Mouse (Mus musculus) embryo, embryonic 10.5 days (tissue): ENCODE results near the gene Utp3.
"Not testable (repeated sequence)": the region's sequence is repeated elsewhere in the genome, so short reads cannot be mapped to it uniquely, and the experiment has no call there.

Source experiments
- DNase-seq: peaks from one replicate; pipeline ENCODE4 v3.0.0-alpha.2; 2015; ENCODE audit warnings: low spot score

Utp3 gene

GRCm38 (mm10) chr5:88554086-88554886 lies at the start of gene Utp3:
TSS of gene Utp3 (plus strand) at chr5:88554462.
- peak; percentile 100 for DNase-seq

GRCm38 (mm10) chr5:88508555-88508954 lies 45.7 kb upstream of the Utp3 start:
- no peak for DNase-seq

DNA sequence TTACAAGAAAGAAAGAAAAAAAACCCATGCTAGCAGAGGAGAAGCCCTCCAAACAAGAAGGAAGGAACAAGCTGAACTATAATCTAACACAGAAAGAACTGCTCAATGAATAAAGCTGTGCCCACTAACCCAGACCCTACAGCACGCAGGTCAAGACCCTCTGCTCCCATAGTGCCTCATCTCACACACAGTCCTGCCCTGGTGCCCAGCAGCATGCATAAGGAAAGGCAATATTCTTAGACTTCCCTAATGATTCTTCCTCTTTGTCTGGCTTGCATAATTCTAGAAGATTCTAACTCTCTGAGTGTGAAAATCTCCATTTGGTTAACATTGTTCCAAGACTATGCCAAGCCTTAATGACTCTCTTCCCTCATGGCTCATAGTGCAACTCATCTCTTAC lies 45.3 kb upstream of the Utp3 start:
- no peak for DNase-seq

GRCm38 (mm10) chr5:88519232-88519631 lies 35.0 kb upstream of the Utp3 start:
- peak; percentile 73 for DNase-seq

DNA sequence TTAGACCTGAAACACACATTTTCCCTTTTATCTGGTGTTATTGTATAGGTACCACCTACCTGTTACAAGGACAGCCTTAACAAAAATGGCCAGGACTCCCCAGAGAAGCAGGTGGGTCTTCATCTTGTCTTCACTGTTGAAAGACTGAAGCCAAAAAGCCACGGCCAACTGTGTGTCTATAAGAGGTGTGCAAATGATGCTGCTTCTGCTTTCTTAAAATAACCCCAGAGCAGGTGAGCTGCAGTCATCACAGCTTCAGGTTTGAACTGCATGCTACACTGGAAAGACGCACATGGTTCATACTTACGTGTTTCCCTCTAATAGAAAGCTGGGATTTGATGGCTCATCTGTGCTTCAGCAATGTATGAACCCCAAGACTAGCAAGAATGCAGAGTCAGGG lies 26.6 kb upstream of the Utp3 start, which contains the start of gene Jchain:
Jchain (minus strand) TSS at position 235 of the 400 bp plus-strand sequence.
- no peak for DNase-seq

DNA sequence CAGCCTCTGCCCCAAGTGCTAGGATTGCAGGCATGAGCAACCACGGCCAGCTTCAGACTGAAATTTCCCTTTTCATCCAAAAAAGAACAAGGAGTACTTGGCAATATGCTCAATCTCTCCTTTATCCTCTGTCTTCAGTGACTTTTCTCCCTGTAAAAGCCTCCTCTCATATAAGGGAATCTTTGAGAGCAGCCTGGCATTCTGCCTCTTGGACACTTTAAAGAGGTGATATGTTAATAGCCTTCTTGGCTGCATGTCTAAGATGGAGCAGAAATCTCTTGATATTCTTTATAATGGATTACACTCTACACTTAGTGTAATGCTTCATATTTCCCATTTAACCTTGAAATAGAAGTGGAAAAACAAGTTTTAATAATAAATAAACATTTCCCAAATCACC lies 23.4 kb upstream of the Utp3 start:
- no peak for DNase-seq

DNA sequence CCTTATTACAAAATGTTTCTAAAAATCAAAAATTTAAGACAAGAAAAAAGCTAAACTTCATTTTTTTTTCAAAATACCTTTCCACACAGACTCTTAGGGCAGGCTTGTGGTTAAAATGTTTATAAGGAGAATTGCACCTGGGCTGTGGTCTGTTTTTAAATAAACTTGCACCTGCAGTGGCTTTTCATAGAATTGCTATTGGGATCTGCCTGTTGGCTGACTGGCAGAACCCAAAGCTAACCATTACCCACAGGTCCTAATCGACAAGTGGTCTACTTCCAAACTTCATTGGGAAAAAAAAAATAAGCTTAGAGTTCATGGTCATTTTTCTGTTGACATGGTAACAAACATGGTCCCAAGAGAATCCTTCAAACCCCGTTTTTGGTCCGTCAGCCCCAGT lies 19.6 kb upstream of the Utp3 start:
- no peak for DNase-seq

- DNase-seq = no peak
Measured at GRCm38 (mm10) chr5:88540845-88541244, 13.4 kb upstream of the Utp3 start.

DNA sequence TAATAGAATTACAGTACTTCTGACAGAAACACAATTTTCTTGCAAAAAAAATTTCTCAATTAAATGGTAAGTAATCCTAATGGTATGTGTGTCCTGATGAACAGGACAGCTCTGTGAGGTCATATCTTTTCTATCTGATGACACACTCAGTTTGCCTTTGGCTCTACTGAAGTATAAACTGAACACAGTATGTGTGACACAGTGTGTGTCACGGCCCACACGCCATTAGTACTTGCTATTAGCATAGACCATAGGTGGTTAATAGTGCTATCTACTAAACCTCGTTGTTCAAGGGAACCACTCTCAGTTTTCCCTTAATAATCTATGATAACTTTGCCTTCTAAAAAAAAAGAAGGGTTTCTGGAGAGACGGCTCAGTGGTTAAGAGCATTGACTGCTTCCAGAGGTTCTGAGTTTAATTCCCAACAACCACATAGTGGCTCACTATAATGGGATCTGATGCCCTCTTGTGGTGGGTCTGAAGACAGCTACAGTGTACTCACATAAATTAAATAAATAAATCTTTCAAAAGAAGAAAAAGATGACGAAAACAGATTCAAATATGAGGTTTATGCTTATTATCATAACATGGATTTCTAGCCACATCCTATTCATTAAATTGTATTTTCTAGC lies 11.5 kb upstream of the Utp3 start:
- DNase-seq = peak; percentile 68

DNA sequence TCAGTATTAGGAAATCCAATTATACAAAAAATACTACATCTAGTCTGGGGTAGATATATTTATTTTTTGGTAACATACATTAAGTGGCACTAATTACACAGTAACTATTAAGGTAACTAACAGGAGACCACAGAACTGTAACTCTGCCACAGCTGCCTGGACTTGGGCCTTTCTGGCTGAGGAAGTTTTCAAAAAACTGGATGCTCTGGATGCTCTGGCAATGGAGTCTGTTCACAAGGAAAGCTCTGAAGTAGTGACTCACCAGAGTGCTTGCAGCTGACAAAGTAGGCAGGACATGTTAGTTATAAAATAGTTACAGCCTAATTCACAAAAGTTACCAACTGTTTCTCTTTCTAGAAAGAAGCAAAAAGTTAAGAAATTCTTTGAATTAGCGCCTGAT lies 9.9 kb upstream of the Utp3 start:
- not testable (repeated sequence) for DNase-seq

DNA sequence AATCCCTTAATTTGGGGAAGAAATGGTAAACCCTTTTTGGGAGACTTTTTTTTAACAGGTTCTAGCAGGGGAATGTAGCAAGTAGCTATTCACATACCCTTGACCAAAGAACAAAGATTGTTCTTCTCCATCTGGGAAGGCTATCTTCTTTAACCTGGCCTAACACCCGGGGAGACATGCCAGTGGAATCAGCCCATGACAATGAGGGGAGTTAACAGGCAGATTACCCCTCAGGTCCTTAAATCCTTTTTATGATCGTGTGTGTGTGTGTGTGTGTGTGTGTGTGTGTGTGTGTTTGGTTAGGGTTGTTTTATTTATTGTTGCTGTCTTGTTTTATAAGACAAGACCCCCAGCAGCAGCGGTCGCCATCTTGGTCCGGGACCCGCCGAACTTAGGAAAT lies 8.7 kb upstream of the Utp3 start:
- DNase-seq = no peak

DNA sequence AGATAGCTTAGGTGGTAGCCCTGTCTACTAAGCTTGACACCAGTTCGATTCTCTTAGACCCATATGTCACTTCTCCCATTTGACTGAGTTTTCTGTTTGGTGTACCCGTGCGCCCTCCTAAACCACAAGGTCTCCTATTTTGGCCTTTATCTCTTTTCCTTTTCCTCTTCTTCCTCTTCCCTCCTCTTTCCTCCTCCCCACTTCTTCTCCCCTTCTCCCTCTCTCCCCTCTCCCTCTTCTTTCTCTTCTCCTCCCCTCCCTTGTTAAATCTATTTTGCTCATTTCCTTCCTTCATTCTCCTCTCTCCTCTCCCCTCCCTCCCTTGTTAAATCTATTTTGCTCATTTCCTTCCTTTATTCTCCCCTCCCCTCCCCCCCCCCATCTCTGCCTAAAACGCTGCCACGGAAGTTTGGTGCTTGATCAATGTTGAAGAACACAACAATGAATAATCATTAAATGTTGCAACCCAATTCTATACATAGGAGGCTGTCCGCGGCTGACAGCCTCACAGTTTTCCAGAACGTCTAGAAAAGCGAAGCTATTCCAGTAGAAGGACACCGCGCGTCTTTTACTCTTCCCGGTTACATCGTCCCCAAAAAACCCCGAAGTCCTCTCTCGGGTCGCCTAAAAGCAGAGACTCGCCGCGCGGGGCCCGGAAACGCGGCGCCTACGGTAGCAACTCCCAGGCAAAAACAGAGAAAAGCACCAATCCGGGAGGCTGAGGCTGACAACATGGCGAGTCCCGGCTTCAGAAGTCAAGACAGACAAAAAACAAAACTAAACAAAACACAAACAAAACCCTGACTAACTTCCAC lies 784 bp upstream of the Utp3 start:
- DNase-seq = peak; percentile 44

- no peak for DNase-seq
Measured at GRCm38 (mm10) chr5:88558991-88559390, 4.7 kb downstream of the Utp3 start.

DNA sequence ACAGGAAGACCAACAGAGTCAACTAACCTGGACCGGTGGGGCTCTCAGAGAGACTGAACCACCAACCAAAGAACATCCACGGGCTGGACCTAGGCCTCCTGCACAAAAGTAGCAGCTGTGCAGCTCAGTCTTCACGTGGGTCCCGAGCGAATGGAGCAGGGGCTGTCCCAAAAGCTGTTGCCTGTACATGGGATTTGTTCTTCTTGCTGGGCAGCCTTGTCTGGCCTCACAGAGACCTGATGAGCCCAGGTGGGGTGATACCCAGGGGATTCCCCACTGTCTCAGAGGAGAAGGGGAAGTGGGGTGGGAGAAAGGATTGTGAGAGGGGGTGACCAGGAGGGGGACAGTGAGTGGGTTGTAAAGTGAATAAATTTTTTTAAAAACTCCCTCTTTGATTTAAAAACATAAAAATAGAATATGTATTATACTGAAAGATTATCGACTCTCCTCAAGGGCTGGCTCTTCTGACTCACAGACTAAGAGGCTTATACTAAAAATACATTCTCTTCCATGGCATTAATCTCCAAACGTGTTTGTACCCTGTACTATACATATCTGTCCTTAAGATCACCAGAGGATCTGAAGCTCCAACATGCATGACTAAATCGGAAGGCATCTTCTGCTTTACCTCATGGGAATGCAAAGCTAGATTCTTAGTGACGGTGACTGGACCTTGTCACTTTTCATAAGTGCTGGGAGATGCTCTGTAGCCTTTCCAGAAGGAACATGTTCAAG lies 7.0 kb downstream of the Utp3 start:
- no peak for DNase-seq

DNA sequence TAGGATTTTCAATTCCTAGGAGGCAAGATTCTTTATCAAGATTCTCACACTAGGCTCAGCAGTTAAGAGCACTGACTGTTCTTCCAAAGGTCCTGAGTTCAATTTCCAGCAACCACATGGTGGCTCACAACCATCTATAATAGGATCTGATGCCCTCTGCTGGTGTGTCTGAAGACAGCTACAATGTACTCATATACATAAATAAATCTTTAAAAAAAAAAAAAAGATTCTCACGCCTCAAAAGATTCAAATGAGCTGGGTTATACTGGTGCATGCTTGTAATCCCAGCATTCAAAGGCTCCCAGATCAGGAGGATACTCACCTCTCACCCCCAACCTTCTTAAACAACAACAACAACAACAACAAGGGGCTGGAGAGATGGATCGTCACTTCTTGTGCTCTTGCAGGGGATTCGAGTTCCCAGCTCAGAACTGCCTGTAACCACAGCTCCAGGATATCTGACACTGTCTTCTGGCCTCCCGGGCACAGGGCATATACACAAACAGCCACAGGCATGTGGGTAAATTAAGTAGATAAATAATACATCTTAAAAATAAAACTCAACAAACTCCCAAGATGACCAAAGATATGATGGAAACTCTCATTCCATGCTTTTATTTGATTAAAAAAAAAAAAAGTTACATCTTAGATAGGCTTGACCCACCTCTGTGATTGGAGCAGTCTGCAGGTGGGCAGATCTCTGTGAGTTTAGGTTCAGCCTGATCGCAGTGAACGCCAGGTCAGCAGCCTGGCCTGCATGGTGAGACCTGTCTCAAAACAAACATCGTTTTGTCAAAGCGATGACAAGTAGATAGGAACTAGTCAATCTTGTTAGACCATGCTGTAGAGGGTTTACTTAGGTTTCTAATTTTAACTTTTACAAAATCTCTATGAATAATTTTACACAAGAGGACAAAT lies 8.9 kb downstream of the Utp3 start:
- DNase-seq = no peak

DNA sequence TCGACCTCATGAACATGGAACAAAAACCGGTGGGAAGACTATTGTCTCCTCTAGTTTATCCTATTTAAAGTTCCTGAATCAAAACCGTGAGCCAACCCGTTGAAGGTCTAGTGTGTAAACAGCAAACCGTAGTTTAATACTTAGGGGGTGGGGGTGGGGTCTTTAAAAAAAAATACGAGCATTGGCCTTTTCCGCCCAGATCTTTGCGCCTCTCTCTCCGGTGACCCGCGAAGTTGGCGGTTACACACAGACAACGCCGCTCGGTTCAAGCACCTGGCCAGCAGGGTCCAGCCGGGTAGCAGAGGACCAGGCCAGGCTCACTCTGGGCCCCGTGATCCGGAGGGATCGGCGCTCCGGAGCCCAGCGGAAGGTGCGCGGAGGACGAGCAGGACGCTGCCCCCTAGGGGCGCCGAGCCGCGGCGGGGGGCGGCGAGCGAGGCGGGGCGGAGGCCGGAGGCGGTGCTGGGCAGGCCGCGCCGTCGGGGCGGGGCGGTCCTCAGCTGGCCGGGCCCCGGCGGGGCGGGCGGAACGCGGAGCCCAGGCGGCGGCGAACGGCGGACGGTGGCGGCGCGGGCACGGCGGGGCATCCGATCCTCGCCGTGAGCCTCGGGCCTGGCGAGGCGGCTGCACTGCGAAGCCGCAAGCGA lies 10.4 kb downstream of the Utp3 start, which contains the start of gene Rufy3:
Rufy3 (plus strand) TSS at position 540 of the 647 bp plus-strand sequence.
- DNase-seq = peak; percentile 81

DNA sequence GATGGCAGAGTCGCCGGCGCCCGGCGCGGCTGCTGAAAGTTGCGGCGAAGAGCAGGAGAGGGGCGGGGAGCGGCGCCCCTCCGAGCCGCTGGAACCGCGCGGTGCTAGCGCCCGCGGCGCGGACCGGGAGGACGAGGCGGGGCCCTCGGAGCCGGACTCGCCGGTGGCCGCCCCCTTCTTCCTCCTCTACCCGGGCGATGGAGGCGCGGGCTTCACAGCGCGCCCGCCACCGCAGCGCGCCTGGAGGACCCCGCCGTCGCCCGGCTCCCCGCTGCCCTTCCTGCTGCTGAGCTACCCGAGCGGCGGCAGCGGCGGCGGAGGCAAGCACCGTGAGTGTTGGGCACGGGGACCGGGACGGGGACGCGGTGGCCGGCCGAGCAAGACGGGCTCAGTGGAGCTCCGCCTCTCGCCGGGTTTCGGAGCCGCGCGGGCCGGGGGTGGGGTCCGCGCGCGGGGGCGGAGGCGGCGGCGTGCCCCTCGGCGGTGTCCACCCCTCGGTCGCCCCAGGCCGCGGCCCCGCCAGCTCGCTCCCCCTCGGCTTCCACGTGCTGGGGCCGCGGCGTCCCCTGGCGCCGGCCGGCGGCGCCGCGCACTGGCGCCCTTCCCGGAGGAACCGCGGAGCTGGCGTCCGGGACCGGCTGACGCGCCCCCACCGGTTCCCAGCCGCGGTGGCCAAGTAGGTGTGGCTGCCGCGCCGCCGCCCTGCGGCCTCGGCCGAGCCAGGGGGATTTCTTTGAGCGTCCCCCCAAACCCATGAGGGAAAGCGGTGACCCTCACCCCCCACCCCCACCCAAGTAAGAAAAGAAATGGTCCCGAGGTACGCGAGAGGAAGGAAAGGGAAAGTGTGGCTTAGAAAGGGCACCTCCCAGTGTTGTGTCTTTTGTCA lies 11.1 kb downstream of the Utp3 start:
- DNase-seq = peak; percentile 65

- peak; percentile 56 for DNase-seq
Measured at GRCm38 (mm10) chr5:88566034-88566841, 12.0 kb downstream of the Utp3 start.
